Mouse (Mus musculus) myocyte (in vitro differentiated cells): ENCODE measurements around the gene Dnajc13.

ENCODE experiments used
- CEBPB ChIP-seq: IDR thresholded peaks from 2 replicates; pipeline ENCODE4 v1.6.1; 2011; ENCODE audit warnings: mild to moderate bottlenecking, moderate library complexity; ENCODE audit not compliant: poor library complexity, insufficient read depth, severe bottlenecking
- MAX ChIP-seq: IDR thresholded peaks from one replicate; pipeline ENCODE4 v1.6.1; 2011; ENCODE audit warnings: low read depth, mild to moderate bottlenecking, control low read depth
- POLR2A ChIP-seq: IDR thresholded peaks from one replicate; pipeline ENCODE4 v1.6.1; 2011; ENCODE audit warnings: low read depth, mild to moderate bottlenecking, control low read depth, moderate library complexity; ENCODE audit not compliant: insufficient read length
- POLR2AphosphoS2 ChIP-seq: IDR thresholded peaks from one replicate; pipeline ENCODE4 v1.6.1; 2011; ENCODE audit warnings: low read depth, control low read depth; ENCODE audit not compliant: insufficient read length
- SRF ChIP-seq: IDR thresholded peaks from one replicate; pipeline ENCODE4 v1.6.1; 2011; ENCODE audit warnings: low read depth; ENCODE audit not compliant: control insufficient read depth, insufficient read length
- TCF12 ChIP-seq: IDR thresholded peaks from one replicate; pipeline ENCODE4 v1.6.1; 2011; ENCODE audit warnings: mild to moderate bottlenecking, control low read depth; ENCODE audit not compliant: poor library complexity, insufficient read depth, severe bottlenecking

DNA sequence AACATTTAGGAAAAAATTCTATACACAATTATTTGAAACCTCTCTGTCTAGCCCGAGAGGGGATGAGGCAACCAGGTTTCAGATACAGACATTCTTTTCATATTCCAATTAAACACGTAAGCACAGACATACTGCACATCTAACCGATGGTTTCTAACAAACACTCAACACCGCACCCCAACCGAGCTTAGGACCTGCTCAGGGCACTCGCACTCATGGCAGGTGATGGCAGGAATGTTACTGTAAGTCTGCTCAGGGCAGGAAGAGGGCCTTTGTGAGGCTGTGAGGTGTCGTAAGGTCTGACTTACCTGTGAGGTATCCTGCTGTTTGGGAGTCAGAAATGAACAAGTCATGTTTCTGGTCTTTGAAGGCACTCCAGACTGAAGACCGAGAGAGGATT lies 106.2 kb downstream of the Dnajc13 start:
- TF ChIP-seq POLR2AphosphoS2 (no peak), CEBPB (no peak), POLR2A (no peak), TCF12 (no peak), MAX (no peak), SRF (no peak)
